33 mouse cellular contexts compared by ENCODE assay signal in genomic region chrX:133850680-133851079, GRCm38 (mm10). TPM values are rescaled to one million over a fixed set of nuclear protein-coding genes. Genes with fewer than 3 reads are reported as not detected.
DNase-seq lines count a peak whose midpoint lies in the region; ATAC-seq and TF ChIP-seq lines count a peak whose summit lies in the region.
"Had no signal": no experiment of that assay in that cellular context is flagged by ENCODE, and none has a peak within 500 bp of the region (broad histone marks: within the 10 kb centered on the region; RNA-seq: fewer than 3 reads in every experiment).

Tnmd (plus strand) TSS chrX:133850980.

- H3K36me3 ChIP-seq in embryonic facial prominence, embryonic 14.5 days (ENCODE audit: control insufficient read depth, insufficient read depth, low read length): no peaks in the 10 kb centered on the region
- H3K36me3 ChIP-seq in limb, embryonic 14.5 days (ENCODE audit: control insufficient read depth, insufficient read depth, low read length): no peaks in the 10 kb centered on the region
- H3K36me3 ChIP-seq: heart, embryonic 13.5 days; kidney, embryonic 15.5 days; midbrain, embryonic 15.5 days had no signal

- no peak for ATAC-seq in embryonic facial prominence, embryonic 14.5 days (ENCODE audit: low read depth)
- no peak for ATAC-seq in limb, embryonic 14.5 days (ENCODE audit: low FRiP score, low read depth)
- ATAC-seq: CD4-positive, CD25-positive, alpha-beta regulatory T cell, adult 4 months; hindbrain, embryonic 16.5 days; midbrain, embryonic 15.5 days had no signal

- TF ChIP-seq POLR2A in embryonic fibroblast, embryonic 13.5 days (IDR thresholded peaks at IDR 0.05; ENCODE audit: low read depth, low read length): no peak
- no peak for TF ChIP-seq POLR2A in limb, embryonic 14.5 days (IDR thresholded peaks at IDR 0.05; ENCODE audit: borderline replicate concordance, extremely low read depth, insufficient read depth, insufficient read length)

- 58% methylated on average over 5 of the region's 5 CpGs for WGBS in embryonic facial prominence, embryonic 14.5 days
- 64% methylated on average over 5 of the region's 5 CpGs for WGBS in limb, embryonic 14.5 days

- peaks cover 6% of the 10 kb centered on the region; the same call in 1 of the 2 replicates for H3K27me3 ChIP-seq in embryonic facial prominence, embryonic 14.5 days (replicated peaks; ENCODE audit: control insufficient read depth, insufficient read depth, low read length)
- H3K27me3 ChIP-seq in limb, embryonic 14.5 days (ENCODE audit: control insufficient read depth, insufficient read depth, low read length): no peaks in the 10 kb centered on the region
- H3K27me3 ChIP-seq: heart, embryonic 13.5 days; midbrain, embryonic 15.5 days had no signal

- no peak within 1 kb of the TSS for H3K4me2 ChIP-seq in embryonic facial prominence, embryonic 14.5 days (ENCODE audit: low read depth, low read length)
- no peak within 1 kb of the TSS for H3K4me2 ChIP-seq in limb, embryonic 14.5 days (replicated peaks; ENCODE audit: low read depth, low read length, severe bottlenecking)
- H3K4me2 ChIP-seq: heart, embryonic 13.5 days; kidney, embryonic 15.5 days; lung, embryonic 14.5 days; midbrain, embryonic 15.5 days had no signal

- no peak for DNase-seq in gastrocnemius, postnatal 10 days
- DNase-seq in gastrocnemius, adult 18-20 months (ENCODE audit: low spot score): no peak
- no peak for DNase-seq in embryonic facial prominence, embryonic 14.5 days (ENCODE audit: low spot score)
- no peak for DNase-seq in limb, embryonic 14.5 days (ENCODE audit: low spot score)
- DNase-seq in lung, adult 18-20 months: no peak
- DNase-seq in frontal cortex, postnatal 10 days (ENCODE audit: low spot score in 2 of 2): no peak
- DNase-seq: adrenal gland, postnatal 14 days; cerebellum, adult 11-12 months; cerebellum, adult 9-11 months; heart, postnatal 10 days; kidney, adult 18-20 months; kidney, postnatal 25 days; liver; lung, embryonic 14.5 days; lung, postnatal 14 days; right cerebral cortex, adult 18-20 months; right cerebral cortex, postnatal 4 days; thymus, postnatal 4 days had no signal

- no peak within 1 kb of the TSS for H3K4me3 ChIP-seq in embryonic facial prominence, embryonic 14.5 days (ENCODE audit: low read depth, low read length)
- no peak within 1 kb of the TSS for H3K4me3 ChIP-seq in embryonic fibroblast, embryonic 13.5 days (ENCODE audit: insufficient read depth, low read length)
- H3K4me3 ChIP-seq in limb, embryonic 14.5 days (replicated peaks; ENCODE audit: low read length): no peak within 1 kb of the TSS
- H3K4me3 ChIP-seq: erythroblast, embryonic 14.5 days; heart, embryonic 13.5 days; kidney, embryonic 15.5 days; layer of hippocampus, adult 2 months; left cerebral cortex, adult 2 months; midbrain, embryonic 15.5 days had no signal

- no peaks in the 10 kb centered on the region for H3K4me1 ChIP-seq in embryonic facial prominence, embryonic 14.5 days (ENCODE audit: control insufficient read depth, insufficient read depth, low read length)
- H3K4me1 ChIP-seq in embryonic fibroblast, embryonic 13.5 days (ENCODE audit: control insufficient read depth, insufficient read depth, low read length): no peaks in the 10 kb centered on the region
- no peaks in the 10 kb centered on the region for H3K4me1 ChIP-seq in limb, embryonic 14.5 days (ENCODE audit: control insufficient read depth, insufficient read depth, low read length)
- H3K4me1 ChIP-seq: heart, embryonic 13.5 days; kidney, embryonic 15.5 days; midbrain, embryonic 15.5 days had no signal

- H3K9me3 ChIP-seq in embryonic facial prominence, embryonic 14.5 days (ENCODE audit: control insufficient read depth, low read length): no peaks in the 10 kb centered on the region
- H3K9me3 ChIP-seq in limb, embryonic 14.5 days (ENCODE audit: control insufficient read depth, low read length): no peaks in the 10 kb centered on the region
- H3K9me3 ChIP-seq: heart, embryonic 13.5 days; kidney, embryonic 15.5 days; midbrain, embryonic 15.5 days had no signal

- H3K9ac ChIP-seq in embryonic facial prominence, embryonic 14.5 days (ENCODE audit: low read depth, low read length): no peak within 1 kb of the TSS
- no peak within 1 kb of the TSS for H3K9ac ChIP-seq in limb, embryonic 14.5 days (ENCODE audit: low read depth, low read length, severe bottlenecking)
- H3K9ac ChIP-seq: heart, embryonic 13.5 days; kidney, embryonic 15.5 days; liver, embryonic 14.5 days; lung, embryonic 14.5 days; midbrain, embryonic 15.5 days had no signal

- H3K27ac ChIP-seq in embryonic facial prominence, embryonic 14.5 days (replicated peaks; ENCODE audit: low read depth, low read length): no peak within 1 kb of the TSS
- no peak within 1 kb of the TSS for H3K27ac ChIP-seq in embryonic fibroblast, embryonic 13.5 days (ENCODE audit: insufficient read depth, low read length)
- H3K27ac ChIP-seq in limb, embryonic 14.5 days (replicated peaks; ENCODE audit: low read depth, low read length): no peak within 1 kb of the TSS
- H3K27ac ChIP-seq: heart, embryonic 13.5 days; kidney, embryonic 15.5 days; layer of hippocampus, adult 2 months; left cerebral cortex, adult 2 months; liver, embryonic 14.5 days; midbrain, embryonic 15.5 days had no signal

- TF ChIP-seq CTCF in embryonic fibroblast, embryonic 13.5 days (IDR thresholded peaks at IDR 0.05; ENCODE audit: borderline replicate concordance, insufficient read depth, low read length): no peak

RNA-seq across cellular contexts. Expression of gene Tnmd, which starts in this region (rescaled TPM):
- 100 to 1,000 TPM; 138 to 160 TPM for total RNA-seq in gastrocnemius, postnatal 10 days (2021)
- total RNA-seq in gastrocnemius, adult 18-20 months (2021): 1 to 10 TPM; 2.4 to 9.6 TPM
- polyA plus RNA-seq in embryonic facial prominence, embryonic 14.5 days (2014; fragmentation: Nextera tagmentation; extraction: Ambion mirVana): 94.1 and 106 TPM in 2 replicates
- 45.8 and 105 TPM in 2 replicates for polyA plus RNA-seq in embryonic fibroblast, embryonic 13.5 days (2011; ENCODE audit: insufficient read length, low read depth, missing spikeins)
- polyA plus RNA-seq in limb, embryonic 14.5 days (2012; rRNA removed): 73.5 and 98.4 TPM in 2 replicates
- 163 and 176 TPM in 2 replicates for polyA plus RNA-seq in limb, embryonic 14.5 days (2014; fragmentation: Nextera tagmentation; extraction: Ambion mirVana)
- total RNA-seq: hematopoietic stem cell, adult 5-6 weeks; layer of hippocampus, adult 2 months; layer of hippocampus, postnatal 14 days; neutrophil, adult 5-6 weeks had no signal
- polyA plus RNA-seq: CD4-positive, CD25-positive, alpha-beta regulatory T cell, adult 4 months; erythroblast, embryonic 14.5 days; liver, embryonic 14.5 days; spleen, adult 2 months; testis, adult 2 months had no signal

Comparison
In these comparisons a context has a peak if more than half of its experiments do, and no peak if none do; other contexts are left out.
1. RNA of gene Tnmd (total RNA-seq): 138 to 160 TPM in gastrocnemius, postnatal 10 days; 2.4 to 9.6 TPM in gastrocnemius, adult 18-20 months; every median in the first group is over 10 times any median in the second.